Mouse (Mus musculus) heart, postnatal 36 days (tissue): ENCODE data around the gene Arhgef7. TPM values are rescaled to one million over a fixed set of nuclear protein-coding genes. Genes with fewer than 3 reads are reported as not detected.
"Not testable (repeated sequence)": the region's sequence is repeated elsewhere in the genome, so short reads cannot be mapped to it uniquely, and the experiment has no call there.

Experiments used
- DNase-seq, 2 experiments: peaks; one replicate each; pipeline ENCODE4 v3.0.0; 2021 to 2022
- intact Hi-C: fragments of 180-260 bp; cut with DNase I; formaldehyde crosslinking; loops from one replicate; pipeline ENCODE4 v1.15.1; 2025
- total RNA-seq, 2 experiments: library from RNA; stranded (reverse); gene quantifications; 2 replicates each; pipeline ENCODE4 v1.2.3; 2021

Gene Arhgef7
- total RNA-seq, 2 experiments from 2014 or later: 125 to 130 TPM

- intact Hi-C loops: loop anchor here (5.0 kb wide), 1 partner anchor 65 kb away; no protein-coding TSS in a partner anchor
- peak in 1 of 2 experiments; percentile 18 for DNase-seq
Observed at GRCm38 (mm10) chr8:11822550-11823060, 95.1 kb downstream of the Arhgef7 start.

GRCm38 (mm10) chr8:11825756-11826155, 98.2 kb downstream of the Arhgef7 start:
- intact Hi-C loops: no loop called here
- no peak for DNase-seq

- intact Hi-C loops: no loop called here
- no peak for DNase-seq
Observed at GRCm38 (mm10) chr8:11827312-11827711, 99.8 kb downstream of the Arhgef7 start.

GRCm38 (mm10) chr8:11830214-11831046, 102.9 kb downstream of the Arhgef7 start:
- intact Hi-C loops: no loop called here
- DNase-seq: no peak

GRCm38 (mm10) chr8:11831174-11831573, 103.7 kb downstream of the Arhgef7 start:
- no peak for DNase-seq
- intact Hi-C loops: no loop called here

- no peak for DNase-seq
- intact Hi-C loops: no loop called here
Observed at GRCm38 (mm10) chr8:11831939-11832338, 104.4 kb downstream of the Arhgef7 start.

- intact Hi-C loops: no loop called here
- no peak for DNase-seq
Observed at GRCm38 (mm10) chr8:11833157-11833556, 105.6 kb downstream of the Arhgef7 start.

- intact Hi-C loops: no loop called here
- no peak for DNase-seq
Observed at GRCm38 (mm10) chr8:11834200-11834599, 106.7 kb downstream of the Arhgef7 start.

- DNase-seq: no peak
- intact Hi-C loops: no loop called here
Observed at GRCm38 (mm10) chr8:11834691-11835090, 107.2 kb downstream of the Arhgef7 start.

- no peak for DNase-seq
Observed at GRCm38 (mm10) chr8:11840174-11840573, 112.7 kb downstream of the Arhgef7 start, which contains the start of gene Tex29. TSS of gene Tex29 (plus strand) at chr8:11840474.

GRCm38 (mm10) chr8:11841571-11841970, 114.0 kb downstream of the Arhgef7 start:
- DNase-seq: peak in 1 of 2 experiments; percentile 29
- intact Hi-C loops: no loop called here

More at GRCm38 (mm10) chr8:11840174-11840573, 112.7 kb downstream of the Arhgef7 start, which contains the start of gene Tex29:
- intact Hi-C loops: no loop called here

GRCm38 (mm10) chr8:11842757-11843156, 115.2 kb downstream of the Arhgef7 start:
- no peak for DNase-seq
- intact Hi-C loops: no loop called here

- no peak for DNase-seq
Observed at GRCm38 (mm10) chr8:11843677-11844315, 116.3 kb downstream of the Arhgef7 start.

GRCm38 (mm10) chr8:11844316-11844685, 116.8 kb downstream of the Arhgef7 start:
- peak in 1 of 2 experiments; percentile 27 for DNase-seq
- intact Hi-C loops: no loop called here

More at GRCm38 (mm10) chr8:11843677-11844315, 116.3 kb downstream of the Arhgef7 start:
- intact Hi-C loops: no loop called here

GRCm38 (mm10) chr8:11846807-11847206, 119.3 kb downstream of the Arhgef7 start:
- no peak for DNase-seq
- intact Hi-C loops: loop anchor here (5.0 kb wide), 1 partner anchor 75 kb away; no protein-coding TSS in a partner anchor

- intact Hi-C loops: no loop called here
Observed at GRCm38 (mm10) chr8:11867832-11868231, 140.3 kb downstream of the Arhgef7 start.

GRCm38 (mm10) chr8:11874227-11874626, 146.7 kb downstream of the Arhgef7 start:
- DNase-seq, intact Hi-C loops: not testable (repeated sequence)

More at GRCm38 (mm10) chr8:11867832-11868231, 140.3 kb downstream of the Arhgef7 start:
- no peak for DNase-seq

- no peak for DNase-seq
- intact Hi-C loops: no loop called here
Observed at GRCm38 (mm10) chr8:11884646-11885045, 157.1 kb downstream of the Arhgef7 start.
